Mouse (Mus musculus): ENCODE results near the gene Catsperg1. TPM values are rescaled to one million over a fixed set of nuclear protein-coding genes. Genes with fewer than 3 reads are reported as not detected.
A peak's percentile ranks its signal among the peaks of the same experiment; 100 is the strongest.
"Not testable (repeated sequence)": the region's sequence is repeated elsewhere in the genome, so short reads cannot be mapped to it uniquely, and the experiment has no call there.

Catsperg1 gene
- polyA plus RNA-seq, 1 experiment from 2014 or later: 1.2 TPM

DNA sequence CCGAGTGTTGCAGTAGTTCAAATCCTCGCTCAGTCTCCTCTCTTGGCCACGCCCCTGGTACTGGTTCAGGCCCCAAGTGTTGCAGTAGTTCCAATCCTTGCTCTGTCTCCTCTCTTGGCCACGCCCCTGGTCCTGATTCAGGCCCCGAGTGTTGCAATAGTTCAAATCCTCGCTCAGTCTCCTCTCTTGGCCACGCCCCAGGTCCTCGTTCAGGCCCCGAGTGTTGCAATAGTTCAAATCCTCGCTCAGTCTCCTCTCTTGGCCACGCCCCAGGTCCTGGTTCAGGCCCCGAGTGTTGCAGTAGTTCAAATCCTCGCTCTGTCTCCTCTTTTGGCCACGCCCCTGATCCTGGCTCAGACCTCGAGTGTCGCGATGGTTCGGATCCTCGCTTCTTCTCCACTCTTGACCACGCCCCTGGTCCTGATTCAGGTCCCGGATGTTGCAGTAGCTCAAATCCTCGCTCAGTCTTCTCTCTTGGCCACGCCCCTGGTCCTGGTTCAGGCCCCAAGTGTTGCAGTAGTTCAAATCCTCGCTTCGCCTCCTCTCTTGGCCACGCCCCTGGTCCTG, 1.6 kb downstream of the Catsperg1 start:
- H3K4me1 ChIP-seq (ENCODE audit: insufficient read depth, low read length): peaks cover 14% of the 10 kb centered on the region; the same call in 1 of the 2 replicates
- H3K27ac ChIP-seq (ENCODE audit: low read length): peak overlapping the region; percentile 90; the same call in 1 of the 2 replicates
- H3K4me2 ChIP-seq (replicated peaks; ENCODE audit: low read depth, low read length): peak overlapping the region; percentile 62
- ATAC-seq (ENCODE audit: low FRiP score, low TSS enrichment): no peak
- peaks cover 19% of the 10 kb centered on the region for H3K9me3 ChIP-seq (ENCODE audit: low read length)
- no peaks in the 10 kb centered on the region for H3K27me3 ChIP-seq (ENCODE audit: insufficient read depth, low read length)
- H3K9ac ChIP-seq (replicated peaks; ENCODE audit: low read length): peak overlapping the region; percentile 60; the same call in 1 of the 2 replicates
- H3K4me3 ChIP-seq (ENCODE audit: low read length): peak overlapping the region; percentile 51
- WGBS: 18% methylated on average over 26 of the region's 26 CpGs
- H3K36me3 ChIP-seq (ENCODE audit: insufficient read depth, low read length): no peaks in the 10 kb centered on the region

DNA sequence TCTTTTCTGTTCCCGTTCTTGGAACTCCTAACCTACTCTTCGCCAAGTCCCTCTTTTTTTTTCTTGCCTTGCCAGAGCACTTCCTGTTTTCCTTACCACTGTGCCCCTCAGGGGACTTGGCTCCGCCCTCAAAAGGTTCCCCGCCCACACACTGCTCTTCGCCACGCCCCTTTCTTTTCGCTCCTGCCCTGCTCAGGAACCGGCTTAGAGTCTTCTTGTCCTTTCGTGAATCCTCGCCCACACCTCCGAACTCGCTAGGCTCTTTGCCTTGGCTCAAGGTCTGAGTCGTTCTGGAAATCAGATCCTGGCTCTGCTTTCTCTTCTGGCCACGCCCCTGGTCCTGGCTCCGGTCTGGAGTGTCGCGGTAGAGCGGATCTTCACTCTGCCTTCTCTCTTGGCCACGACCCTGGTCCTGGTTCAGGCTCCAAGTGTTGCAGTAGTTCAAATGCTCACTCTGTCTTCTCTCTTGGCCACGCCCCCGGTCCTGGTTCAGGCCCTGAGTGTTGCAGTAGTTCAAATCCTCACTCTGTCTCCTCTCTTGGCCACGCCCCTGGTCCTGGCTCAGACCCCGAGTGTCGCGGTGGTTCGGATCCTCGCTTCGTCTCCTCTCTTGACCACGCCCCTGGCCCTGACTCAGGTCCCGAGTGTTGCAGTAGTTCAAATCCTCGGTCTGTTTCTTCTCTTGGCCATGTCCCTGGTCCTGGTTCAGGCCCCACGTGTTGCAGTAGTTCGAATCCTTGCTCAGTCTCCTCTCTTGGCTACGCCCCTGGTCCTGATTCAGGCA, 2.2 kb downstream of the Catsperg1 start:
- Histone ChIP-seq H3K9me3 (ENCODE audit: low read length) (peaks cover 15% of the 10 kb centered on the region), H3K27me3 (ENCODE audit: insufficient read depth, low read length) (no peaks in the 10 kb centered on the region), H3K4me3 (ENCODE audit: low read length) (peak overlapping the region; percentile 51), H3K4me1 (ENCODE audit: insufficient read depth, low read length) (peaks cover 14% of the 10 kb centered on the region; the same call in 1 of the 2 replicates), H3K4me2 (replicated peaks; ENCODE audit: low read depth, low read length) (peak overlapping the region; percentile 62), H3K27ac (ENCODE audit: low read length) (peak overlapping the region; percentile 90), H3K36me3 (ENCODE audit: insufficient read depth, low read length) (no peaks in the 10 kb centered on the region), H3K9ac (replicated peaks; ENCODE audit: low read length) (peak overlapping the region; percentile 60)
- ATAC-seq (ENCODE audit: low FRiP score, low TSS enrichment): peak; percentile 77
- WGBS: 5% methylated on average over 34 of the region's 34 CpGs

DNA sequence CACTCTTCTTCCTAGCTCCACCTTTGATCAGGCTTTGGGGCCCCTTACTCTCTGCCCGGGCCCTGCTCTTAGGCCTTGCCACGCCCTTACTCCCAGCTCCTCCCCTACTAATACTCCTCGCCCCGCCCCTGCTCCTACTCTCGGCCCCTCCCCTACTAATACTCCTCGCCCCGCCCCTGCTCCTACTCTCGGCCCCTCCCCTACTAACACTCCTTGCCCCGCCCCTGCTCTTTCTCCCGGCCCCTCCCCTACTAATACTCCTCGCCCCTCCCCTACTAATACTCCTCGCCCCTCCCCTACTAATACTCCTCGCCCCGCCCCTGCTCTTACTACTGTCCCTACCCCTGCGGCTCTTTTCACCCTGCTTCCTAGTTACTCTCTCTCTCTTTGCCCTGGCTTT, 2.8 kb downstream of the Catsperg1 start:
- H3K27me3 ChIP-seq (ENCODE audit: insufficient read depth, low read length); H3K36me3 ChIP-seq (ENCODE audit: insufficient read depth, low read length); H3K9me3 ChIP-seq (ENCODE audit: low read length): not testable (repeated sequence)
- Histone ChIP-seq H3K27ac (ENCODE audit: low read length) (peak overlapping the region; percentile 90), H3K4me2 (replicated peaks; ENCODE audit: low read depth, low read length) (peak overlapping the region; percentile 62), H3K9ac (replicated peaks; ENCODE audit: low read length) (0 out of 2 replicates have a peak overlapping the region, but pooled peaks have one; percentile 60), H3K4me1 (ENCODE audit: insufficient read depth, low read length) (peaks cover 14% of the 10 kb centered on the region; the same call in 1 of the 2 replicates), H3K4me3 (ENCODE audit: low read length) (peak overlapping the region; percentile 51)
- 23% methylated on average over 13 of the region's 15 CpGs for WGBS
- ATAC-seq (ENCODE audit: low FRiP score, low TSS enrichment): peak; percentile 32; the same call in 1 of the 2 replicates

DNA sequence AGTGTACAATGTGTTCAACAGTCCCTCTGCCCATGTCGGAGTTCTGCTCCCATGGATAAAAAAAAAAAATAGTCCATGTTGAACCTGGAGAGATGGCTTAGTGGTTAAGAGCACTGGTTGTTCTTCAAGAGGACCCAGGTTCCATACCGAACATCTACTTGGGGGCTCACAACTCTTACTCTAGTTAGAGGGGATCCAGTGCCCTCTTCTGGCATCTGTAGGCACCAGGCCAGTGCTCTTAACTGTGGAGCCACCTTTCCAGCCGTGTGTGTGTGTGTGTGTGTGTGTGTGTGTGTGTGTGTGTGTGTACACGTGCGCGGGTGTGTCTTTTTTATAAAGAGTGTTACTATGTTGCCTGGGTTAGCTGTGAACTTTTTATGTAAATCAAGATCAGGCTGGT, 11.3 kb downstream of the Catsperg1 start:
- Histone ChIP-seq H3K4me2 (replicated peaks; ENCODE audit: low read depth, low read length) (no peak overlapping the region), H3K4me1 (ENCODE audit: insufficient read depth, low read length) (no peaks in the 10 kb centered on the region), H3K9me3 (ENCODE audit: low read length) (no peaks in the 10 kb centered on the region), H3K27ac (ENCODE audit: low read length) (no peak overlapping the region), H3K4me3 (ENCODE audit: low read length) (no peak overlapping the region), H3K36me3 (ENCODE audit: insufficient read depth, low read length) (no peaks in the 10 kb centered on the region), H3K9ac (replicated peaks; ENCODE audit: low read length) (no peak overlapping the region), H3K27me3 (ENCODE audit: insufficient read depth, low read length) (no peaks in the 10 kb centered on the region)
- no peak for ATAC-seq (ENCODE audit: low FRiP score, low TSS enrichment)
- 85% methylated on average over 6 of the region's 6 CpGs for WGBS

DNA sequence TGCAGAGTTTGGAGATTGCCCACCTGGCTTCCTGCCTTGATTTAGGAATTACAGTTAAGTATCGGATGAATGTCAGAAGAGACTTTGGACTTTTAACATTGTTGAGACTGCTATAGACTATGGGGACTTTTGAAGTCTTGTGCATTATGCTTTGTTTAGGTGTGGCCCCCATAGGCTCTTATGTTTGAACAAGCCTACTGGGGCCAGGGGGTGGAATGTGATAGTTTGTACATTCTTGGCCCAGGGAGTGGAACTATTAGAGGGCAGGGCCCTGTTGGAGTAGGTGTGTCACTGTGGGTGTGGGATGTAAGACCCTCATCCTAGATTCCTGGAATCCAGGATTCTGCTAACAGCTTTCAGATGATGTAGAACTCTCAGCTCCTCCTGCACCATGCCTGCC, 19.6 kb downstream of the Catsperg1 start:
- not testable (repeated sequence) for H3K27ac ChIP-seq (ENCODE audit: low read length); ATAC-seq (ENCODE audit: low FRiP score, low TSS enrichment)
- WGBS: 100% methylated on average over 1 of the region's 1 CpGs

DNA sequence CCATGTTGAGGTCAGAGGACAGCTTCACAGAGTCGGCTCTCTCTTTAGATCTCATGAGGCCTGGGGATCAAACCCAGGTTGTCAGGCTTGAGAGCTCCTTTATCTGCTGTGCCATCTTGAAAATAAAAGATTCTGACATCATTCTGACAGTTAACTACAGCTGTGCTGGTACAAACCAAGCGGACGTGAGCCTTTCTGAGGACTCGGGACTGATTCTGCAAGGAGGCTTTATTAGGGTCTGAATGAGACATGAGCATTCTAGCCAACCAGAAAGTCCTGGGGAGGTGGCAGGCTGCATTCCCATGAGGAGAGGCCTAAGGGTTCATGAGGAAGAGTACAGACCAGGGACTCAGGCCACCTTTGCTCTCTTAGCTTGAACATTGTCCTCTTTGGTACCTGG, 32.5 kb downstream of the Catsperg1 start:
- not testable (repeated sequence) for H3K4me3 ChIP-seq (ENCODE audit: low read length); H3K36me3 ChIP-seq (ENCODE audit: insufficient read depth, low read length); H3K27ac ChIP-seq (ENCODE audit: low read length); H3K27me3 ChIP-seq (ENCODE audit: insufficient read depth, low read length); H3K9me3 ChIP-seq (ENCODE audit: low read length); H3K4me2 ChIP-seq (replicated peaks; ENCODE audit: low read depth, low read length); ATAC-seq (ENCODE audit: low FRiP score, low TSS enrichment); H3K9ac ChIP-seq (replicated peaks; ENCODE audit: low read length)
- WGBS: 79% methylated on average over 4 of the region's 4 CpGs
- H3K4me1 ChIP-seq (ENCODE audit: insufficient read depth, low read length): peaks cover 14% of the 10 kb centered on the region

More for the DNA sequence above, 19.6 kb downstream of the Catsperg1 start:
- not testable (repeated sequence) for H3K9ac ChIP-seq (replicated peaks; ENCODE audit: low read length); H3K27me3 ChIP-seq (ENCODE audit: insufficient read depth, low read length); H3K9me3 ChIP-seq (ENCODE audit: low read length); H3K4me1 ChIP-seq (ENCODE audit: insufficient read depth, low read length); H3K4me3 ChIP-seq (ENCODE audit: low read length); H3K4me2 ChIP-seq (replicated peaks; ENCODE audit: low read depth, low read length); H3K36me3 ChIP-seq (ENCODE audit: insufficient read depth, low read length)

DNA sequence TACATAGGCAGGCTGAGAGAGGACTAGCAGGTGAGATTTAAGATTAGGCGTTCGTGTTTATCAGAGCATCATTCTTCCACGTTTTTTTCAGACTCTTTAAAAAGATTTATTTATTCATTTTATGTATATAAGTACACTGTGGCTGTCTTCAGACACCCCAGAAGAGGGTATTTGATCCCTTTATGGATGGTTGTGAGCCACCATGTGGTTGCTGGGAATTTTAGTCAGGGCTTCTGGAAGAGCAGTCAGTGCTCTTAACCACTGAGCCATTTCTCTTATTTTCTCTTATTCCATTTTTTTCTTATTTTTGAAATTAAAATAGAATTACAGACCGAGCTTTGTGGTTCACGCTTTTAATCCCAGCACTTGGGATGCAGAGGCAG, 33.0 kb downstream of the Catsperg1 start:
- 41% methylated on average over 5 of the region's 5 CpGs for WGBS
- ATAC-seq (ENCODE audit: low FRiP score, low TSS enrichment): no peak

DNA sequence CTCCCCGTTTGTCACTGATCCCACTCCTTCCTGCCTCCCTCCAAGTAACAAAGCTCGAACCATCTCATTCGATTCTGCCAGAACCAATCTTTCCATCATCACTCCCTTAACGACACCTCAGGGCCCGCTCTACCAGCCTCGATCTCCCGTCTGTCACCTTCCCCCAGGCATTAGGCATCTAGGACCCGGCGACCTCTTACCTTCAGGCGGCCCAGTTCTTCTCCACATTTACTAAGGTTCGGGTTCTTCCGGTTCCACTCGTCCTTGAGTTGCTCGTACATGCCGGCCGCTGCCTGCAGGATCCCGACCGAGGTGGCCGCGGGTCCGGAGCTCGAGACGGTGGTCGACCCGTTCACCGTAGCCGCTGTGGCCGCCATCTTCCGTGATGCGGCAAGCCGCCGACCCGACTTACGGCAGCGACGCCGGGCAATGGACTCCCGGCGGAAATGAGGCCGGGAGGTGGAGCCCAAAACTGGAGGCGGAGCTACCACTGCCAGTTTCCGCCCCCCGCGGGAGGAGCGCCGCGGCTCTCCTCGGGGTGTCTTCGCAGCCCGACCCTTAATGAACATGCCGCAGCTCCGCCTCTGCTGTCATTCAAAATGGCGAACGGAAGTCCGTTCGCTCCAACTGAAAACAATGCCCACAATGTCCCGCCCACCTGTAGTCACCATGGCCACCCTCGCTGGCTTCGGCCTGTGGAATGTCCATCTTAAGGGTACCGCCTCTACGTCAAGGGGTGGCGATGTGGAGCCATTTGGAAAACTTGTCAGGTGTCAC, 33.6 kb downstream of the Catsperg1 start, which contains the start of gene Psmd8:
Gene Psmd8 (minus strand): TSS at position 625 of the 777 bp plus-strand sequence.
- Histone ChIP-seq H3K36me3 (ENCODE audit: insufficient read depth, low read length) (peaks cover 17% of the 10 kb centered on the region), H3K9me3 (ENCODE audit: low read length) (no peaks in the 10 kb centered on the region), H3K4me2 (replicated peaks; ENCODE audit: low read depth, low read length) (peak within 1 kb of the TSS; percentile 93), H3K9ac (replicated peaks; ENCODE audit: low read length) (peak within 1 kb of the TSS; percentile 92), H3K27ac (ENCODE audit: low read length) (peak within 1 kb of the TSS; percentile 65), H3K27me3 (ENCODE audit: insufficient read depth, low read length) (no peaks in the 10 kb centered on the region), H3K4me3 (ENCODE audit: low read length) (peak within 1 kb of the TSS; percentile 96), H3K4me1 (ENCODE audit: insufficient read depth, low read length) (peaks cover 14% of the 10 kb centered on the region)
- WGBS: under 1% methylated on average over 62 of the region's 62 CpGs
- peak; percentile 97 for ATAC-seq (ENCODE audit: low FRiP score, low TSS enrichment)

More for the DNA sequence above, 33.0 kb downstream of the Catsperg1 start:
- Histone ChIP-seq H3K4me3 (ENCODE audit: low read length) (peak overlapping the region; percentile 96), H3K36me3 (ENCODE audit: insufficient read depth, low read length) (peaks cover 11% of the 10 kb centered on the region), H3K4me2 (replicated peaks; ENCODE audit: low read depth, low read length) (peak overlapping the region; percentile 47), H3K4me1 (ENCODE audit: insufficient read depth, low read length) (peaks cover 14% of the 10 kb centered on the region), H3K27ac (ENCODE audit: low read length) (peak overlapping the region; percentile 29; the same call in 1 of the 2 replicates), H3K27me3 (ENCODE audit: insufficient read depth, low read length) (no peaks in the 10 kb centered on the region), H3K9me3 (ENCODE audit: low read length) (no peaks in the 10 kb centered on the region), H3K9ac (replicated peaks; ENCODE audit: low read length) (no peak overlapping the region)

DNA sequence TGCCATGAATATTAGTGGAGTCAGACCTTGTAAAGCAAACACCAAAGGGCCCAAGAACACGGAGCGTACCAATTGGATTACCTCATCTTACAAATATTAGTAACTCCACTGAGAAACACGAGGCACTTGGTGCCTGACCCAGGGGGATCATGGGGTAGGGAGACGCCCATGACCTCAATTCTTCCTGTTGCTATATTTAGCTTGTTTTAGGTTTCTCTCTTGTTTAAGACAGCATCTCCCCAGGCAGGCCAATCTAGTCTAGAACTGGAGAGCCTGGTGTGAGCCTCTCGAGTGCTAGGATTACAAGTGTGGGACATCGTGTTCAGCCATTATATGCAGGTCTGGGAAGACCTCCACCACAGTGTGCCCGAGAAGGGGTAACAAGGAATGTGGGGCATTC, 34.5 kb downstream of the Catsperg1 start:
- WGBS: 38% methylated on average over 7 of the region's 7 CpGs
- Histone ChIP-seq H3K9me3 (ENCODE audit: low read length) (no peaks in the 10 kb centered on the region), H3K9ac (replicated peaks; ENCODE audit: low read length) (peak overlapping the region; percentile 92), H3K36me3 (ENCODE audit: insufficient read depth, low read length) (peaks cover 25% of the 10 kb centered on the region), H3K27me3 (ENCODE audit: insufficient read depth, low read length) (no peaks in the 10 kb centered on the region), H3K27ac (ENCODE audit: low read length) (no peak overlapping the region; the same call in 1 of the 2 replicates), H3K4me3 (ENCODE audit: low read length) (peak overlapping the region; percentile 96), H3K4me2 (replicated peaks; ENCODE audit: low read depth, low read length) (peak overlapping the region; percentile 93), H3K4me1 (ENCODE audit: insufficient read depth, low read length) (peaks cover 14% of the 10 kb centered on the region)
- ATAC-seq (ENCODE audit: low FRiP score, low TSS enrichment): no peak
